Mouse (Mus musculus) liver, embryonic 14.5 days (tissue): Measurements from ENCODE around the gene Hk3. TPM values are rescaled to one million over a fixed set of nuclear protein-coding genes. Genes with fewer than 3 reads are reported as not detected.

Experiments used
- ATAC-seq: fragments of 200-750 bp; cut with Nextera tagmentation; 2 replicates; pipeline ENCODE4 v1.8.0; 2017; ENCODE audit warnings: moderate number of reproducible peaks, mild to moderate bottlenecking, moderate library complexity; ENCODE audit not compliant: insufficient read depth
- DNase-seq, 3 experiments: peaks; one replicate each; pipeline ENCODE4 v3.0.0-alpha.2; 2012 to 2013; ENCODE audit warnings: low read depth in 3 of 3, low spot score in 3 of 3
- H3K27ac ChIP-seq: fragments of 300-500 bp; sonication (generic); 2 replicates; pipeline ENCODE4 v1.5.1; 2014; ENCODE audit warnings: moderate library complexity, mild to moderate bottlenecking, control low read depth, inconsistent platforms
- H3K27me3 ChIP-seq: fragments of 300-500 bp; sonication (generic); 2 replicates; pipeline ENCODE4 v1.6.1; 2014; ENCODE audit warnings: mild to moderate bottlenecking, low read length, moderate library complexity; ENCODE audit not compliant: control insufficient read depth, insufficient read depth
- H3K36me3 ChIP-seq: fragments of 300-500 bp; sonication (generic); replicated peaks from 2 replicates; pipeline ENCODE4 v1.6.1; 2014; ENCODE audit warnings: low read depth; ENCODE audit not compliant: control insufficient read depth, insufficient read depth
- H3K4me1 ChIP-seq, 2 experiments: fragments of 200-500 bp in 1 of 2; fragments of 300-500 bp in 1 of 2; sonication (generic) in 1 of 2; replicated peaks; 2 replicates each; pipeline ENCODE4 v1.6.1; 2012 to 2014; ENCODE audit warnings: antibody characterized with exemption in 1 of 2, inconsistent platforms in 1 of 2, low read length in 1 of 2; ENCODE audit not compliant: control insufficient read depth in 2 of 2, insufficient read depth in 2 of 2
- H3K4me2 ChIP-seq: fragments of 300-500 bp; sonication (generic); 2 replicates; pipeline ENCODE4 v1.6.1; 2014; ENCODE audit warnings: low read depth, mild to moderate bottlenecking, control low read depth, moderate library complexity
- H3K4me3 ChIP-seq, 2 experiments: fragments of 200-500 bp in 1 of 2; fragments of 300-500 bp in 1 of 2; sonication (generic) in 1 of 2; 2 replicates each; pipeline ENCODE4 v1.5.1; 2012 to 2014; ENCODE audit warnings: low read depth in 2 of 2, low read length in 2 of 2, mild to moderate bottlenecking in 2 of 2, control low read depth in 1 of 2, inconsistent platforms in 1 of 2, moderate library complexity in 1 of 2; ENCODE audit not compliant: insufficient read depth in 1 of 2
- H3K9ac ChIP-seq: fragments of 300-500 bp; sonication (generic); replicated peaks from 2 replicates; pipeline ENCODE4 v1.6.1; 2014; ENCODE audit warnings: mild to moderate bottlenecking, control low read depth, moderate library complexity
- H3K9me3 ChIP-seq: fragments of 300-500 bp; sonication (generic); 2 replicates; pipeline ENCODE4 v1.6.1; 2016; ENCODE audit warnings: low read length, mixed read lengths; ENCODE audit not compliant: control insufficient read depth
- CTCF ChIP-seq: IDR thresholded peaks from 2 replicates; pipeline ENCODE4 v1.5.1; 2016; ENCODE audit warnings: antibody characterized with exemption, low read depth, control low read depth
- EP300 ChIP-seq: IDR thresholded peaks from 2 replicates; pipeline ENCODE4 v1.6.1; 2016; ENCODE audit warnings: antibody characterized with exemption, low read depth
- WGBS: fragments of 180-500 bp; shearing (Covaris S2); extraction: QIAGEN DNeasy Blood & Tissue Kit; methylation state at CpG from one replicate; pipeline ENCODE4 v1.1.7; 2014; ENCODE audit not compliant: insufficient replicate concordance; 5-methylcytosine and 5-hydroxymethylcytosine counted together
- polyA plus RNA-seq, 2 experiments: library from polyadenylated mRNA; depleted of rRNA in 1 of 2; stranded (reverse) in 1 of 2; unstranded in 1 of 2; fragments of >200 nt; fragmentation: Nextera tagmentation in 1 of 2; extraction: Ambion mirVana in 1 of 2; gene quantifications; 2 replicates each; pipeline versions ENCODE4 v1.2.1 to v1.2.3; 2012 to 2014

Gene Hk3
- polyA plus RNA-seq, 2 experiments, result 3.3 to 3.9 TPM

GRCm38 (mm10) chr13:55040016-55040415 is 18.8 kb upstream of the Hk3 start:
- no peaks in the 10 kb centered on the region for H3K9me3 ChIP-seq
- no peak overlapping the region for H3K4me2 ChIP-seq
- H3K4me3 ChIP-seq, result no peak overlapping the region
- no peak overlapping the region for H3K9ac ChIP-seq
- TF ChIP-seq CTCF (no peak), EP300 (0 out of 2 replicates have a peak, but pooled peaks have one; percentile 16)
- H3K27ac ChIP-seq, result no peak overlapping the region
- H3K4me1 ChIP-seq, result no peaks in the 10 kb centered on the region
- no peaks in the 10 kb centered on the region for H3K27me3 ChIP-seq
- ATAC-seq, result no peak
- H3K36me3 ChIP-seq, result no peaks in the 10 kb centered on the region; the same call in 1 of the 2 replicates
- WGBS, result 69% methylated on average over 2 of the region's 2 CpGs
- DNase-seq, result no peak

GRCm38 (mm10) chr13:55024215-55024614 is 3.0 kb upstream of the Hk3 start:
- WGBS, result 65% methylated on average over 2 of the region's 2 CpGs
- H3K36me3 ChIP-seq, result peaks cover 4% of the 10 kb centered on the region; the same call in 1 of the 2 replicates
- ATAC-seq, result no peak
- no peaks in the 10 kb centered on the region for H3K9me3 ChIP-seq
- H3K4me2 ChIP-seq, result no peak overlapping the region
- H3K4me1 ChIP-seq, result no peaks in the 10 kb centered on the region
- no peak for DNase-seq
- no peaks in the 10 kb centered on the region for H3K27me3 ChIP-seq
- H3K9ac ChIP-seq, result no peak overlapping the region
- H3K27ac ChIP-seq, result no peak overlapping the region
- TF ChIP-seq EP300 (no peak), CTCF (no peak)
- H3K4me3 ChIP-seq, result no peak overlapping the region

GRCm38 (mm10) chr13:55022715-55023114 is 1.5 kb upstream of the Hk3 start:
- TF ChIP-seq CTCF, result no peak
- no peak for TF ChIP-seq EP300
- Histone ChIP-seq H3K27ac (no peak overlapping the region), H3K9ac (no peak overlapping the region), H3K27me3 (no peaks in the 10 kb centered on the region), H3K9me3 (no peaks in the 10 kb centered on the region), H3K4me3 (no peak overlapping the region), H3K36me3 (peaks cover 1% of the 10 kb centered on the region; the same call in 1 of the 2 replicates), H3K4me1 (no peaks in the 10 kb centered on the region), H3K4me2 (no peak overlapping the region)
- ATAC-seq (no peak), DNase-seq (no peak)
- WGBS, result 60% methylated on average over 9 of the region's 9 CpGs

- H3K9me3 ChIP-seq, result no peaks in the 10 kb centered on the region
- no peaks in the 10 kb centered on the region for H3K27me3 ChIP-seq
- H3K36me3 ChIP-seq, result no peaks in the 10 kb centered on the region
- no peaks in the 10 kb centered on the region for H3K4me1 ChIP-seq
- no peak for TF ChIP-seq CTCF
- no peak overlapping the region for H3K27ac ChIP-seq
- no peak for ATAC-seq
- no peak overlapping the region for H3K9ac ChIP-seq
- no peak overlapping the region for H3K4me3 ChIP-seq
- no peak overlapping the region for H3K4me2 ChIP-seq
- 60% methylated on average over 4 of the region's 4 CpGs for WGBS
- DNase-seq, result no peak
Observed at GRCm38 (mm10) chr13:55022256-55022655, 1.1 kb upstream of the Hk3 start.

DNA sequence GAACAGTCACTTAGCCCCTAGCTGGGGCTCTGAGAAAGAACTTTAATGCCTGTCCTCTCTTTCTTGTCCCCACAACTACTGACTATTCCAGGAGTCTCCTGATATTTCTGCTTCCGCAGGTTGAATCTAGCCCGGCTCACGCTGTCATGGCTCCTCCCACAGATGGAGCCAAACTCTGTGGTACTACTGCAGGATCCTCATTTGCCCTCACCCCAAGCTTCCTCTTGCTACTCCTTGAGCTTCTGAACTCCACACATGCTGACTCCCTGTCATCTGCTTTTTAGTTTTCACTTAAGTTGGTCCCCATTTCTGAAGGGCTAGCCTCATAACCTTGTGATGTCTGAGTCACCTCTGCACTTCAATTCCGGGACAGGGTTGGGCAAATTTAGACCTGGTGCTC is 1.1 kb downstream of the Hk3 start:
- Histone ChIP-seq H3K9me3 (no peaks in the 10 kb centered on the region), H3K9ac (no peak overlapping the region), H3K27me3 (no peaks in the 10 kb centered on the region), H3K27ac (no peak overlapping the region), H3K36me3 (no peaks in the 10 kb centered on the region), H3K4me1 (no peaks in the 10 kb centered on the region), H3K4me2 (no peak overlapping the region), H3K4me3 (peak overlapping the region in 1 of 2 experiments; percentile 10; a peak in 1 of 4 replicates)
- DNase-seq (no peak), ATAC-seq (no peak)
- 71% methylated on average over 4 of the region's 4 CpGs for WGBS
- TF ChIP-seq CTCF, result no peak
- no peak for TF ChIP-seq EP300
